Mouse (Mus musculus) gastrocnemius, adult 2 months (tissue): ENCODE measurements around the gene Mnt. TPM values are rescaled to one million over a fixed set of nuclear protein-coding genes. Genes with fewer than 3 reads are reported as not detected.
"Not testable (repeated sequence)": the region's sequence is repeated elsewhere in the genome, so short reads cannot be mapped to it uniquely, and the experiment has no call there.

ENCODE experiments used
- DNase-seq: peaks from one replicate; pipeline ENCODE4 v3.0.0; 2022
- H3K27ac ChIP-seq: fragments of 200-600 bp; 2 replicates; pipeline ENCODE4 v1.8.1; 2022; ENCODE audit warnings: mild to moderate bottlenecking
- H3K4me3 ChIP-seq: fragments of 200-600 bp; 2 replicates; pipeline ENCODE4 v1.8.1; 2022; ENCODE audit warnings: mild to moderate bottlenecking, moderate library complexity
- CTCF ChIP-seq: fragments of 200-600 bp; IDR thresholded peaks from 2 replicates; pipeline ENCODE4 v1.8.1; 2022; ENCODE audit warnings: antibody characterized with exemption, mild to moderate bottlenecking, moderate library complexity
- intact Hi-C: fragments of 180-260 bp; cut with DNase I; formaldehyde crosslinking; loops from one replicate; pipeline ENCODE4 v1.15.1; 2025
- long read RNA-seq, 2 experiments: library from polyadenylated mRNA; stranded (forward); transcript quantifications; one replicate each; pipeline ENCODE4 v2.0.0; 2021
- total RNA-seq, 2 experiments: library from RNA; stranded (reverse); gene quantifications; 2 replicates each; pipeline ENCODE4 v1.2.3; 2021

Mnt gene
- 10 to 100 TPM in 1 of 2 experiments, 1 to 10 TPM in 1; 6.1 to 11.6 TPM for total RNA-seq
- long read RNA-seq, experiment 1: 0 reads
- long read RNA-seq, experiment 2, full-length matches to known transcripts: 1 of 7 reads
- long read RNA-seq, experiment 2, partial matches to known transcripts: 6 of 7 reads
- long read RNA-seq, experiment 2, other reads (novel, unspliced or antisense): 0 of 7 reads

DNA sequence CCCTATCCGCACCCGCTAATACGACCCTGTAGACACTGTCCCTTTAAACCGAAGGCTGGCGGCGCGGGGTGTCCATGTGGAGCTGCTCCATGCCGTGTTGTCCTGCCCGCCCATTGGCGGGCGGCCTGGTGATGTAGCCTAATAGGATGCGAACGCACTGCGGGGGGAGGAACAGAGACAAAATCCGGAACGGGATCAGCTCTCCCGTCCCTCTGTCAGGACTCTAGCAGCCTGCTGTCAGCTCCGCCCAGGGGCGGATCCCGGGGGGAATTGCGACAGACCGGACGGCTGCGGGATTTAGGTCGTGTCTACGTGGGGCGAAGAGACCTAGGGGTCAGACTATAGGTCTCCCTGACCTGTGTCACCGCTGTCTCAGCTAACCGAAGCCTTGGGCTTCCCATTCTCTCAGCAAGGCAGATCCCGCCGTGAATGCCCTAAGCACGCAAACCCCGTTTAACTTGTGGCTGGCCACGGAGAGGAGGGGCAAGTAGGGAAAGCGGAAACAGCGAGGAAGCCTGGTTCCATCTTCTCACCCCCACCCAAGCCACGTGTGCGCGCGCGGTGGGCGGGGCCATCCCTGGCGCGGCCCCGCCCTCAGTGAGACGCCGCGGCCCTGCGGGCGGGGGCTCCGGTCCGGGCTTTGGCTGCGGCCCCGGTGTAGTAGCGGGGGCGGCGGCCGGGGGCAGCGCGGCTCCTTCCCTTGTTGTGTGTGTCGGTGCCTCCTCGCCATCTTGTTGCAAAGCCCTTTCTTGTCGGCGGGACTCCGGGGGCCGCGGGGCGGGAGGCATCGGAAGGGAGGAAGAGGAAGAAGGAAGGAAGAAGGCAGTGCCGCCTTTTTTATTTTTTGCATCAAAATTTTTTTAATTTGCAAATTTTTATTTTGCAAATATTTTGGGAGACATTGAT, at the start of gene Mnt:
Gene Mnt, plus strand, starts transcription at position 665 of the 906 bp plus-strand sequence.
- Histone ChIP-seq H3K27ac (peak within 1 kb of the TSS; percentile 99), H3K4me3 (peak within 1 kb of the TSS; percentile 95)
- DNase-seq: peak; percentile 100
- peak; percentile 24; the same call in 1 of the 2 replicates for TF ChIP-seq CTCF
- intact Hi-C loops: loop anchor here (1.0 to 5.0 kb wide), 2 partner anchors 8 to 178 kb away; no protein-coding TSS in a partner anchor

- no peak overlapping the region for H3K4me3 ChIP-seq
- no peak for TF ChIP-seq CTCF
- no peak overlapping the region for H3K27ac ChIP-seq
- intact Hi-C loops: no loop called here
- DNase-seq: no peak
Observed at GRCm38 (mm10) chr11:74792874-74793273, 37.8 kb upstream of the Mnt start.

DNA sequence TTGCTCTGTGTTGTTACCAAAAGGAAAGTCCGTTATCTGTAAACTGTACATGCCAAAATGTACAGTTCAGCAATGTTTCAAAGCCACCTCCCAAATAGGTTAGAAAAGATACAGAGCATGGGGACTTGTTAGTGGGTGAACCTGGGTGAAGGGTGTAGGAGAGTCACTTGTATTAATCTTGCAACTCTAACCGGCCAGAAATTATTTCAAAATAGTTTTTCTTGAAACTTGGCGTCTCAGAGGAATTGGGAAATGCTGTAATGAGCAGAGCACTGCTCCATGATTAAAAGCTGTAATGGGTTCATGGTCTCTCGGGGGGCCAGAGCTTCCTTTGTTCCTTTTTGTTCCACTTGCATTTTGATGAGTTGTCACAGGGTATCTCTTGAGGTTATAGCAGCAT, 30.1 kb upstream of the Mnt start:
- TF ChIP-seq CTCF: no peak
- Histone ChIP-seq H3K27ac (no peak overlapping the region), H3K4me3 (no peak overlapping the region)
- no peak for DNase-seq
- intact Hi-C loops: no loop called here

GRCm38 (mm10) chr11:74804081-74804627, 26.6 kb upstream of the Mnt start:
- intact Hi-C loops: no loop called here
- DNase-seq: no peak
- Histone ChIP-seq H3K4me3 (no peak overlapping the region), H3K27ac (no peak overlapping the region)
- TF ChIP-seq CTCF: no peak

DNA sequence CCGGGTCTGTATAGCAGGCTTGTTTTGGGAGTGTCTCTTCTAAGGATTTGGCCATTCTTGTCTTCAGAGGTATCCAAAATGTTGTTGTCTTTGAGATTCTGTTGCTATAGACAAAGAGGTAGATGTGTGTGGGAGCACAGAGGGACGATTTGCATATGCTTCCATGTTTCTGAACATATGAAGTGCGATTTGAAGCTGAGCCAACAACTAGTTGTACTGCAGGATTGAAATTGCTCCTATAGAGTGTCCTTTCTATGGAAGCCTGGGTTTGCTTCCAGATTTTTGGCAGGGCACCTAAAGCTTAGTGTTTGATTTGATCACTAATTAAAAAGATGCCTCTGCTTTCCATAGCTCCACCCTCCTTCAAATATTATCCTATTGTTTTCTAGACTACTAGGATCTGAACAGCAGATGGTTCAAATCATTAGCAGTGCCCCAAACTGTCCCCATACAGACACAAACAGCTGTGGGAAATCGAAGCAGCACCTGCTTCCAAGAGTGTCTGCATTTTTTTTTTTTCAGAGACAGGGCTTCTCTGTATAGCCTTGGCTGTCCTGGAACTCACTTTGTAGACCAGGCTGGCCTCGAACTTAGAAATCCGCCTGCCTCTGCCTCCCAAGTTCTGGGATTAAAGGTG, 23.4 kb upstream of the Mnt start:
- no peak for DNase-seq
- intact Hi-C loops: no loop called here
- TF ChIP-seq CTCF: no peak
- Histone ChIP-seq H3K4me3 (no peak overlapping the region), H3K27ac (no peak overlapping the region)

GRCm38 (mm10) chr11:74808251-74808853, 22.4 kb upstream of the Mnt start:
- H3K4me3 ChIP-seq: no peak overlapping the region
- no peak overlapping the region for H3K27ac ChIP-seq
- intact Hi-C loops: no loop called here
- no peak for DNase-seq
- no peak for TF ChIP-seq CTCF

DNA sequence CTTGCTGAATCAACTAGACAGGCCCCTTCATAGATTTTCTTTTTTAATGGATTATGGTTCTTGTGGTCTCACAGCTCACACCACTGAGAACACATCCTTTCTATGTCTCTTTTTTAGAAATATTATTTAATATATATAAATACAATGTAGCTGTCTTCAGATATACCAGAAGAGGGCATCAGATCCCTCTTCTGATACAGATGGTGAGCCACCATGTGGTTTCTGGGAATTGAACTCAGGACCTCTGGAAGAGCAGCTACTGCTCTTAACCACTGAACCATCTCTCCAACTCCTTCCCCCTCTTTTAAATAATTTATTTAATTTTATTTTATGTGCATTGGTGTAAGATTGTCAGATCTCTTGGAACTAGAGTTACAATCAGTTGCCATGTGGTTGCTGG, 20.6 kb upstream of the Mnt start:
- Histone ChIP-seq H3K27ac (no peak overlapping the region), H3K4me3 (no peak overlapping the region)
- intact Hi-C loops: loop anchor here (5.0 kb wide), 1 partner anchor 37 kb away; no protein-coding TSS in a partner anchor
- TF ChIP-seq CTCF: peak; percentile 30; the same call in 1 of the 2 replicates
- DNase-seq: no peak

GRCm38 (mm10) chr11:74811027-74811426, 19.7 kb upstream of the Mnt start:
- not testable (repeated sequence) for H3K4me3 ChIP-seq, DNase-seq, H3K27ac ChIP-seq
- intact Hi-C loops: loop anchor here (5.0 kb wide), 1 partner anchor 36 kb away; no protein-coding TSS in a partner anchor

GRCm38 (mm10) chr11:74811538-74811937, 19.2 kb upstream of the Mnt start:
- Histone ChIP-seq H3K4me3 (no peak overlapping the region), H3K27ac (no peak overlapping the region)
- TF ChIP-seq CTCF: no peak
- intact Hi-C loops: loop anchor here (5.0 kb wide), 1 partner anchor 36 kb away; no protein-coding TSS in a partner anchor
- DNase-seq: no peak

DNA sequence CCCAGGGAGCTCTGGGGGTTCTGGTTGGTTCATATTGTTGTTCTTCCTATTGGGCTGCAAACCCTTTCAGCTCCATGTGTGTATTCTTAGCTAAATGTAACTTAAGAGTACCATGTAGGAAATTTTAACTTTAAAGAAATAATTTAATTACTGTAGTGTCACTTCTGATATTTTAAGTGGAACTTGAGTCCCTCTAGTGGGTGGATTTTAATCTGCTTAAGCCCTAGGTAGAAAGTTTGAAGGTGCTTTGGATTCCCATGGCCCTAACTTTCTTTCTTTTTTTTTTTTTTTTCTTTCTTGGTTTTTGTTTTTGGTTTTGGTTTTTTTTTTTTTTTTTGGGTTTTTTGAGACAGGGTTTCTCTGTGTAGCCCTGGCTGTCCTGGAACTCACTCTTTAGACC, 14.9 kb upstream of the Mnt start:
- intact Hi-C loops: loop anchor here (5.0 kb wide), 1 partner anchor 183 kb away; no protein-coding TSS in a partner anchor
- peak; percentile 40 for TF ChIP-seq CTCF
- Histone ChIP-seq H3K27ac (no peak overlapping the region), H3K4me3 (no peak overlapping the region)
- no peak for DNase-seq

GRCm38 (mm10) chr11:74820921-74821320, 9.8 kb upstream of the Mnt start:
- H3K4me3 ChIP-seq: no peak overlapping the region
- no peak for DNase-seq
- intact Hi-C loops: no loop called here
- H3K27ac ChIP-seq: no peak overlapping the region
- TF ChIP-seq CTCF: no peak

DNA sequence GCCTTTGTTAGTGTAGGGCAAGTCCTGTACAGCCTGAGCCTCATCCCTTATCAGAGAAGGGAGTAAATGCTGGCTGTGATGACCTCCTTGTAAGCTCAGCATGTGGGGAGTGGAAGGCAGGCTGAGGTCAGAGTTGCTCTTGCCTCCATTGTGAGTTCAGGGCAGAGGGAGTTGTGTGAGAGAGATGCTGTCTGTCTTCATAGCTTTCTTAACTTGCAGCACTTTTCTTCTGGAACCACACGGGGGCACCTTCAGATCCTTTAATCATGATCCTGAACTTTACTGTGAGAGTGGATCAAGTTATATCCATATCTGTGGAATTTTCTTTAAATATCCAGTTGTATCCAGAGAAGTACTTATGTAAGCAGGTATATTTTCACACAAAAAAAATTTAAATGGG, 9.3 kb upstream of the Mnt start:
- TF ChIP-seq CTCF: peak; percentile 66
- H3K27ac ChIP-seq: no peak overlapping the region
- no peak overlapping the region for H3K4me3 ChIP-seq
- peak; percentile 28 for DNase-seq
- intact Hi-C loops: no loop called here
